Mouse (Mus musculus): Measurements from ENCODE around the gene Crebl2. TPM values are rescaled to one million over a fixed set of nuclear protein-coding genes. Genes with fewer than 3 reads are reported as not detected.

The Crebl2 gene
- polyA plus RNA-seq (2012; ENCODE audit: insufficient read depth, low replicate concordance): 1.1 and 2.3 TPM in 2 replicates

DNA sequence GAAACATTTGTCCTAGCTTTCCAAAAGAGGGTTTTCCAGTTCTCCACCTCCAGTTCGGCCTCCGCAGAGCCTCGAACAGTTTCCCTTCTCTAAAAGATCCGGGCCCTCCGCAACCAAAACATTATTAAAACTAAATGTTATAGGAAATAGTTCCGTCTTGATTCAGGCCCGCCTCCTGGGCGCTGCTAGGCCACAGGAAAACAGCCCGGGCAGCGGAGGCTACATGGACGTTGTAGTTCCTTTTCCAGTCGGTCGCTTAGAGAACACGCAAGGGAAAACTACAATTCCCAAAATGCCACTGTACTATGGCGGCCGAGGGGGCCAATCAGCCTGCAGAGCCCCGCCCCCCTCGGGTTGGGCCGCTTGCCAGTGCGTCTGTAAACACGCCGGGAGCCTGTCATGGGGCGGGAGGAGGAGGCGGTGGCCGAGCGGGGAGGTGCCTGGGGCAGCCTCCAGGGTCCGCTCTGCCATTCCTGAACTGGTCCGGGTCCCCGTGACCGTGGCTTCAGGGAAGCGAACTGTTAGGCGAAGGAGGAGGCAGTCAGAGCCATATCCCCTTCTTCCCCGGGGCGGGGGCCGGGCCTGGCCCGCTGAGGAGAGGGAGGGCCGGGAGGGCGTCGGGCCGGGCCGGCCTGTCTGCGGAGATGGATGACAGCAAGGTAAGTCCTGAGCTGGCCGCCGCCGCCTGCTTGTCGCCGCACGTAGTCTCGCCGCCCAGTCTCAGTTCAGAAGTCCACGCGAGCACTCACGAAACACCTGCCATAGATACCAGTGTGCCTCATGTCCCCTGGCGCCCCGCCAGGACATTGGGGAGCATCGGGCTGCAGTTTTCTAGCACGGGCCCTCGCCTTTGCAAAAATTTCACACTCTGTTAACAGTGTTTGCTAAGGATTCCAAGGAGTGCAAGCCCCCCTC is at the start of gene Crebl2:
Crebl2 (plus strand) TSS at position 369 of the 915 bp plus-strand sequence.
- H3K27me3 ChIP-seq (replicated peaks): peaks cover 2% of the 10 kb centered on the region
- H3K36me3 ChIP-seq (replicated peaks; ENCODE audit: low read length): no peaks in the 10 kb centered on the region
- TF ChIP-seq GATA1 (IDR thresholded peaks at IDR 0.05; ENCODE audit: borderline replicate concordance, low read length) (no peak), FLI1 (IDR thresholded peaks at IDR 0.05; ENCODE audit: low read length) (no peak)
- H3K4me1 ChIP-seq: peaks cover 53% of the 10 kb centered on the region
- H3K4me3 ChIP-seq (replicated peaks): peak within 1 kb of the TSS; percentile 97
- H3K9me3 ChIP-seq: no peaks in the 10 kb centered on the region

DNA sequence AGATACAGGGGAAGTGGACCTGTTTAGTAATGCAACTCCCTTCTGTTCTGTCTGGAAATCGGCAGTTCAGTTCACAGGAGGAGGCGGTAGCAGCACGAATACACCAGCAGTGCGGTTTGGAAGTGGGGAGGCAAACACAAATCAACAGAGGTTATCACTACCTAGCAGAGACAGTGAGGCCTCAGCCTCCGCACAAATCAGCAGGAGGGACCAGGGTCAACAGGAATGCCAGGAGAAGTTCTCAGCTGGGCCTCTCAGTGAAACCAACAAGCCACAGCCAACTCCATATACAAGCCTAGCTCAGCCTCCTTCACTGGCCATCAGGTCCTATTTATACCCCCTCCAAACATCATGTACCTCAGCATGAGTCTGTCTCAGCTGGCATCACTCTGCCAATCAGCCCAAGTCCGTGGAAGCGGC is 48.5 kb upstream of the Crebl2 start:
- TF ChIP-seq GATA1 (IDR thresholded peaks at IDR 0.05; ENCODE audit: borderline replicate concordance, low read length) (no peak), FLI1 (IDR thresholded peaks at IDR 0.05; ENCODE audit: low read length) (no peak)
- Histone ChIP-seq H3K9me3 (no peaks in the 10 kb centered on the region), H3K27me3 (replicated peaks) (no peaks in the 10 kb centered on the region), H3K36me3 (replicated peaks; ENCODE audit: low read length) (no peaks in the 10 kb centered on the region), H3K4me3 (replicated peaks) (no peak overlapping the region), H3K4me1 (peaks cover 6% of the 10 kb centered on the region; the same call in 1 of the 2 replicates)

DNA sequence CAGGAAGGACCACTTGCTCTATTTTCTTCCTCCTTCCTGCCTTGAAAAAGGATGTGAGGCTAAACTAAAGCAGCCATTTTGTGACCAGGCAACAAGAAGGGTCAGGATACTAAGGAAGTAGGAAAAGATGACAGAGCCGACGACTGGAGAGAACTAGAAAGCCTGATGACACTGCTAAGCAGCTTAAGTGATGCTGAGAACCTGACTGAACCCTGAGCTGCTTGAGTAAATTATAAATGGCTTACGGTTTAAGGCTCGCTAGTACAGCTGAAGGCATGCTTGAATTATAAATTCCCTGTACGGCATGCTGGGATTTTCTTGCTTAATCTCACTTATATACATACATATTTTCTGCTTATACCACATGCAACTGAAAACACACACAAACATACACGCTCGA is 47.1 kb upstream of the Crebl2 start:
- no peaks in the 10 kb centered on the region for H3K27me3 ChIP-seq (replicated peaks)
- H3K36me3 ChIP-seq (replicated peaks; ENCODE audit: low read length): no peaks in the 10 kb centered on the region
- TF ChIP-seq GATA1 (IDR thresholded peaks at IDR 0.05; ENCODE audit: borderline replicate concordance, low read length) (no peak), FLI1 (IDR thresholded peaks at IDR 0.05; ENCODE audit: low read length) (no peak)

DNA sequence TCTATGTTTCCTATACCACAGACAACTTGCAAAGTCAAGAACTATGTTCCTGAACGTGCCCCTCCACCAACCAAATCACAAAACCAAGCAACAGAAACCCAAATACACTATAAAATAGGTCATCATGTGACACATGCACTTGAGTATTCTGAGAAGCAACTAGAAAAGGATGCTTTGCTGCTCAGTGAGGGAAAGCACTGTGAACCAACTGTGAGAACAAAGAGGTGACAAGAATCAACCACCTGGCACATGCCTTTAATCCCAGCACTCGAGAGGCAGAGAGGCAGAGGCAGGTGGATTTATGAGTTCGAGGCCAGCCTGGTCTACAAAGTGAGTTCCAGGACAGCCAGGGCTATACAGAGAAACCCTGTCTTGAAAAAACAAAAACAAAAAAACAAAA is 43.5 kb upstream of the Crebl2 start:
- Histone ChIP-seq H3K27me3 (replicated peaks) (no peaks in the 10 kb centered on the region), H3K4me1 (peaks cover 4% of the 10 kb centered on the region), H3K9me3 (no peaks in the 10 kb centered on the region), H3K4me3 (replicated peaks) (no peak overlapping the region), H3K36me3 (replicated peaks; ENCODE audit: low read length) (no peaks in the 10 kb centered on the region)
- no peak for TF ChIP-seq FLI1 (IDR thresholded peaks at IDR 0.05; ENCODE audit: low read length)
- no peak for TF ChIP-seq GATA1 (IDR thresholded peaks at IDR 0.05; ENCODE audit: borderline replicate concordance, low read length)

More for the DNA sequence above, 47.1 kb upstream of the Crebl2 start:
- Histone ChIP-seq H3K4me3 (replicated peaks) (no peak overlapping the region), H3K4me1 (peaks cover 6% of the 10 kb centered on the region; the same call in 1 of the 2 replicates), H3K9me3 (no peaks in the 10 kb centered on the region)

DNA sequence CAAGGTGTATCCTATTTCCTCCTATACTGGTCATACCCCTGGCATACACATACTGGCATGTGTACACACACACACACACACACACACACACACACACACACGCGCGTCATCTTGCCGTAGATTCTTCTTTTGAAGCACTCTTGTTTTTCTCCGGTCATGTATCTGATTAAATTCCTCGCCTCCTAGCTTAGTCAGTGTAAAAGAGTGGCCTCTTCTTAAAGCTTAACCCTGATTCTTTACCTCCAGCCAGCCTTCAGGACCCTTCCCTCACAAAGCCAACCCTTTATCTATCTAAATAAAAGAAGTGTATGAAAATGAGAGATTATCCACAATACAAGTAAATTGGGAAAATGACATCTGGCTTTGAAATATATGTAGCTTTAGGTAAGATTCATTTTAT is 40.9 kb upstream of the Crebl2 start:
- peaks cover 2% of the 10 kb centered on the region for H3K27me3 ChIP-seq (replicated peaks)
- H3K4me1 ChIP-seq: peaks cover 13% of the 10 kb centered on the region
- no peak for TF ChIP-seq GATA1 (IDR thresholded peaks at IDR 0.05; ENCODE audit: borderline replicate concordance, low read length)
- TF ChIP-seq FLI1 (IDR thresholded peaks at IDR 0.05; ENCODE audit: low read length): no peak
- H3K9me3 ChIP-seq: no peaks in the 10 kb centered on the region
- H3K36me3 ChIP-seq (replicated peaks; ENCODE audit: low read length): no peaks in the 10 kb centered on the region
- no peak overlapping the region for H3K4me3 ChIP-seq (replicated peaks)

DNA sequence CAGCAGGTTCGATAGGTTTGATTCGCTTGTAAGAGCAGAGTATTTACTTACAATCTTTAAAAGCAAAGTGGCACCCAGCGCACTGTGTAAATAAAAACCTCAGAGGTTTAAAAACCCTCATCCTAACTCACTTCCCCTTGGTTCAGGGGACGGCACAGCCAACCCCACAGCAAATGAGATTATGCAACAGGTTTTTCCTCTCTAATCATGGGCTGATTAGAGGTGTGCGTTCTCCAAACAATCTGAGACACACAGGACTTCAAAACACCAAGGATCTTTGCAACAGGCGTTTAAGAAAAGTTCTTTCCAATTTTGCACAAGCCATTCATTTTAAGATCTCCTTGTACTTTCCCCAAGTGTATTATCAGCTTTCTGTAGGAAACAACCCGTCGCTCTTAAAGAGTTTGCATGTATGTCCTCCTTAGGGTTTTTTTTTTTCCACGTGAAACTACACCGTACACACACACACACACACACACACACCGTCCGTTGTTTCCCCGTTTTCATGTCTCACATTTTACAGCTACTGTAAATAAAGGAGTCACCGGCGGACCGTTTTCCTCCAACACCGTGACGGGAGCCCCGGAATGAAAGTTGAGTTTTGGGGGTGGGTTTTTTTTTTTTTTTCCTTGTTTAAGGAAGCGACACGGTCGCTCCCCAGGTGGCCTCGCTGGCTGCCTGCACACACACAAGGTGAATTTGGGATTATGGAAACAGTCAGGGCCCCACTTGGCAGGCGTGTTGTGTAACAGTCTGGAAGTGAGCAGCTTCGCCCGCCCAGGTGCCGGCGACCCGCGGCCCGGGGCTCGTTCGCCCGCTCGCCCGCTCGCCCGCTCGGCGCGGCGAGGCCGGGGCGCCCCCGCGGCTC is 38.5 kb upstream of the Crebl2 start:
- peaks cover 24% of the 10 kb centered on the region for H3K4me1 ChIP-seq
- TF ChIP-seq GATA1 (IDR thresholded peaks at IDR 0.05; ENCODE audit: borderline replicate concordance, low read length): no peak
- TF ChIP-seq FLI1 (IDR thresholded peaks at IDR 0.05; ENCODE audit: low read length): no peak
- peaks cover 2% of the 10 kb centered on the region for H3K27me3 ChIP-seq (replicated peaks)
- H3K36me3 ChIP-seq (replicated peaks; ENCODE audit: low read length): no peaks in the 10 kb centered on the region
- H3K9me3 ChIP-seq: no peaks in the 10 kb centered on the region
- peak overlapping the region; percentile 96 for H3K4me3 ChIP-seq (replicated peaks)

DNA sequence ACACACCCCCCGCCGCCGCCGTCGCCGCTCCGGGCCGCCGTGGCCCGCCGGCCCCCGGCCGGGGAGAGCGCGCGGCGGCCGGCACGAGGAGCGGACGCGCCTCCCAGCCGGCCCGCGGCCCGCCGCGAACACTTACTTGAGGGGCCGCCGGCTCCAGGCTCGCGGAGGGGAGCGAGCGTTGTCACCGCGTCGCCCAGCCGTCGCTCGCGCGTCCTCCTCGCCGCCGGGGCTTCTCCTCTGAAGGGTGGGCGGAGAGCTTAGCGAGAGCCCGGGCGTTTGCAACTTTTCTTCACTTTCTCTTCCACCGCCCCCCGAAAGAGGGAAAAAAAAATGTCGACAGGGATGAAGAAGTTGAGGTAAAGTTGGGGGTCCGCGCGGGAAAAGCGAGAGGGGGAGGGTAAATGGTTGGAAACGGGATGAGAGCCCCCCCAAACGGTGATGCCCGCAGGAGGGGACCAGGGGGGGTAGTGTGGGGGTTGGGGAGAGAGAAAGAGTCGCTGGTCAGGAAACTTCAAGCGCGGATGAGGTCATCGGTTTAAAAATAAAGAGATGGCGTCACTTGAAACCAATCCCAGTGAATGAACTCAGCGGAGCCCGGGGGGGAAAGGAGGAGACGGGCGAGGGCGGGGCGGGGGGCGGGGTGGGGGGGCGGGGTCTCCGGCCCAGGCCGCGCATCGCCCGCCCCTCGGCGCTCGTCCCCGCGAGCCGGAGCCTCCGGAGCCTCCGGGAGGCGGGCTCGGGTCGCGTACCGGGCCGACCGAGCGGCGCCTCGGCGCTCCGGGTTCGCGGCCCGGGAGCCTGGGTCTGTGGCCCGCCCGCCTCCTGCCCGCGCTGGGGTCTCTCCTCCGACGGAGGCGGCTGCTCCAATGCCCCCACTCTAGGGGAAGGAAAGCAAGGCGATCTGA is 37.6 kb upstream of the Crebl2 start, which contains the start of gene Dusp16:
Dusp16 (minus strand) TSS at position 485 of the 905 bp plus-strand sequence.
- Histone ChIP-seq H3K36me3 (replicated peaks; ENCODE audit: low read length) (no peaks in the 10 kb centered on the region), H3K4me1 (peaks cover 25% of the 10 kb centered on the region), H3K4me3 (replicated peaks) (peak within 1 kb of the TSS; percentile 96), H3K27me3 (replicated peaks) (peaks cover 2% of the 10 kb centered on the region), H3K9me3 (no peaks in the 10 kb centered on the region)
- TF ChIP-seq GATA1 (IDR thresholded peaks at IDR 0.05; ENCODE audit: borderline replicate concordance, low read length): no peak
- no peak for TF ChIP-seq FLI1 (IDR thresholded peaks at IDR 0.05; ENCODE audit: low read length)

DNA sequence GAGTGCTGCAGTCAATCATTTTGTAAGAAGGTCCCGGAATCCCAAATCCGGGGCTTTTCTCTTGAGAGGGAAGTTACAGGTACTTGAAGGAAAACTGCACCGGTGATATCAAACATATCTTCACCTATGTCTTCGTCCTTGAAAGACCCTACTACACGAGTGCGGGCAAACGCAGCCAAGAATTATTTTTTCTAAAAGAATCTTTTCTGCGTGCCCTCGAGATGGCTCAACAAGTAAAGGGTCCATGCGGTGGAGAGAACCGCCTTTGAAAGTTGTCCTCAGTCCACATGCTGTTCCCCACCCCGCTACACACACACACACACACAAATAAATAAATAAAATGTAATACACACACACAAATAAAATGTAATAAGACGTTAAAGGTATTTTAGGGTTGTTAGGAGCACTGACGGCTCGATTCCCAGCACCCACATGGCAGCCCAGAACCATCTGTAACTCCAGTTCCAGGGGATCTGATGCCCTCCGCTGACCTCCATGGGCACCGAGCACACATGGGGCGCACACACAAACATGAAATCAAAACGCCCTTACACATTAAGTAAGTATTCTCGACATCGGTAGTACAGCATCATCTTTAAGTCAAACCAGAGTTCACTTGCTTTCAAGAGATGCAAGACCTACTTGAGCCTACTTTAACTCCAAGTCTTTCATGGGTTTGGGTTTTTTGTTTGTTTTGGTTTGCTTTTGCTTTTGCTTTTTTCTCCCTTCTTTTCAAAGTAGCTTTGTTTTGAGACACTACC is 36.7 kb upstream of the Crebl2 start:
- Histone ChIP-seq H3K4me3 (replicated peaks) (peak overlapping the region; percentile 96), H3K36me3 (replicated peaks; ENCODE audit: low read length) (no peaks in the 10 kb centered on the region), H3K9me3 (no peaks in the 10 kb centered on the region), H3K27me3 (replicated peaks) (peaks cover 2% of the 10 kb centered on the region), H3K4me1 (peaks cover 28% of the 10 kb centered on the region)
- no peak for TF ChIP-seq GATA1 (IDR thresholded peaks at IDR 0.05; ENCODE audit: borderline replicate concordance, low read length)
- no peak for TF ChIP-seq FLI1 (IDR thresholded peaks at IDR 0.05; ENCODE audit: low read length)
